Mouse (Mus musculus) ovary, adult 18-20 months (tissue): ENCODE data around the gene Gm28051.

Experiments
- DNase-seq: peaks from one replicate; pipeline ENCODE4 v3.0.0; 2022; ENCODE audit warnings: low spot score, mixed read lengths

Gm28051 gene

GRCm38 (mm10) chr12:102743036-102743588 lies 14.5 kb downstream of the Gm28051 start:
- no peak for DNase-seq

GRCm38 (mm10) chr12:102742056-102742455 lies 15.5 kb downstream of the Gm28051 start:
- no peak for DNase-seq

DNA sequence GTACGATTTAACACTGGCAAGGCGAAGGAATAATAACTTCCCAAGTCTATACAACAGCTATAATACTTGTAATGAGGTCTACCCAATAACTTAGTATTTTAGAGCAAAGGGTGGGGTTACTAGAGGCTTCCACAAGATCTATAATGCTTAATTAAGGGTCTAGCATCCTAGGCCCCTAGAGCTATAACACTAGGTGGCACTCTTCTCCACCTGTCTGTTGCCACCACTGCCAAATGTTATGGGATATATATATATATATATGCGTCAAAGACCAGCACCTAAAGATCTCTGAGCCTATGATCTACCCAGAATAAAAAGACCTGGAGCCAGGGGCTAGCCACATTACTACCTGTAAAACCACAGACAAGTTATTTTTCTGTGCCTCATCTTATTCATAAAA lies 17.3 kb downstream of the Gm28051 start:
- no peak for DNase-seq

- DNase-seq: no peak
These were observed 18.5 kb downstream of the Gm28051 start for GRCm38 (mm10) chr12:102739096-102739495.

DNA sequence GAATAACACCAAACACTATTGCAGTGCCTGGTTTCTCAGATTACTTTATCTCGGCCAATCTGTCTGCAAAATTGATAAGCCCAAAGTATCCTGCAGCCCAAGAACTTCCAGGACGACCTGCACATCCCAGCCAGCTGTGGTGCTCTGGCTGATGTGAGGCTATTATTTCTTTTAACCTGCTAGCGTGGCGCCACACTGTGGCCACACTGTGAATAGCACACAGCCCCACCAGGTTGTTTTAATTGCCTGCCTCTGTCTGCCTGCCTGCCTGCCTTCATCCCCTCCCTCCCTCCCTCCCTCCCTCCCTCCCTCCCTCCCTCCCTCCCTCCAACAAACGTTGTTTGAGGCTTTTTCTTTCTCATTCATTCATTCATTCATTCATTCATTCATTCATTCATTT lies 24.2 kb downstream of the Gm28051 start:
- no peak for DNase-seq

DNA sequence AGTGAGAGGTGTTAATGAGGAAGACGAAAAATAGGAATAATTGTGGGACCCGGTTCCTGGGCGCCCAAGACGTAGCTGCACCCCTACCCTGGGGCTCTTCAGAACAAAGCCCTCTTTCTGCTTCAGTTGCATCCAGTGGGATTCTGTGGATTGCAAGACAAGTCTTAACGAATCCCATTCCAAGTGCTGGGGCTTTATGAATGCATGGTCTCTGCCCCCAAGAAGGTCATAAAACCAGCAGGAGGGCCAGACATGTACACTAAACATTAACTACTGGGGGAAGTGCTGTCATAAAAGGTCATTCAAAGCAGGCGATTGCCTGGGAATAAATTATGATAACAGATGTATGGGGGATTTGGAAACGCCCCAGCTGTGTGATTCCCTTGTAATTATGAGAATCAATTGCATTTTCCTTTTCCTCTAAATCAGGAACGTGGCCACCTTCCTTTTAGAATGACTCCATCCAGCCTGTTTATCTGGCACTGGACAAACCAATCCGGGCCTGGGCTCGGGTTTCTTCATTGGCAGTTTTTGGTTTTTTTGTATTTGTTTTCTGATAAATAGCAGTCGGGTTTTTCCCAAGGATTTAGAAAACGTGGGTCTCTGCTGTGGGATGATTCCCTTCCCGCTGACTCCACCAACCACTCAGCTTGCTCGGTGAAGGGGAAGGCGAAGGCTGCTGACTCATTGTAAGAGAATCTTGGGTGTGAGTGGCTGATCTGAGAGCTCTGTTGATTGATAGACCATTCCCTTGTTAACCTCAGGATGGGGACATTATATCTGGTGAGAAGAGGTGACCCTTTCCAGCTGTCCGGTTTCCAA lies 26.6 kb downstream of the Gm28051 start:
- DNase-seq: no peak

DNA sequence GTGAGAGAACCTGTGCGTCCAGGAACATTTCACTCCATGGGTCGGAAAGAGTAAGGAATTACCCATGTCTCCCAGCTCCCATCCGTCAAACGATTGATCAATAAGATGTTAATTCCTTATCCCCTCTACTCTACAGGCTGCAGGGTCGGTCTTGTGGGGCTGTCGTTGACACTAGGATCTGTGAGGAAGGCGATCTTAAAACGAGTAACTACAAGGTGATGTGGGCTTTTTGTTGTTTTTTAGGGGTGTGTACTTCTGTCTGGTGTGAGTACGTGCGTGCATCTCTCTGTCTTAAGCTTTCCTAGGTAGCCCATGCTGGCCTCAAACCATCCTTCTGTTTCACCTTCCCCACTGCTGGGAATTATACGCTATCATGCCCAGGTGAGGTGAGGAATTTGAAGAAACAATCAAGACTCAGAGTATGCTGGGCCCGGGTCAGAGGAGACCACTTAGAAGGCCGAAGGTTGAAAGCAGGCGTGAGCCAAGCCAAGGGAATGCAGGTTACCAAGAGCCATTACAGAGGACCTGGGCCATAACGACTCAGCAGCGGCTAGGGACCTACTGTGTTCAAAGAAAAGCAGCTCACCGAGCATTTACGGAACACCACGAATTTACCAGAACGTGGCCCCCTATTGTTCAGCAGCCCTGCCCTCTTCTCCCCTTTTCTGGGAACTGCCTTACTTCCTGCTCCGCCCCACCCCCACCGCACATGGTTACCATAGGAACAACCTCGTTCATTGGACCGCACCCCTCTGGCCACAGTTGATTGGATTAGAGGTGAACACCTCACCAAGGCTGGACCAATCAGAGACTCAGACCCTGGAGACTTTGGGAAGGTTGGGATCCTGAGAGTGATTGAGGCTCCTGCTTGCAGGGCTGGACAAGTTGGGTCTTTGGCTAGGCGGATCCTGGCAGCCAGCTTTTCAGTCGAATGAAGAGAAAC lies 27.4 kb downstream of the Gm28051 start:
- peak; percentile 58 for DNase-seq

GRCm38 (mm10) chr12:102725761-102726175 lies 31.8 kb downstream of the Gm28051 start:
- DNase-seq: no peak

DNA sequence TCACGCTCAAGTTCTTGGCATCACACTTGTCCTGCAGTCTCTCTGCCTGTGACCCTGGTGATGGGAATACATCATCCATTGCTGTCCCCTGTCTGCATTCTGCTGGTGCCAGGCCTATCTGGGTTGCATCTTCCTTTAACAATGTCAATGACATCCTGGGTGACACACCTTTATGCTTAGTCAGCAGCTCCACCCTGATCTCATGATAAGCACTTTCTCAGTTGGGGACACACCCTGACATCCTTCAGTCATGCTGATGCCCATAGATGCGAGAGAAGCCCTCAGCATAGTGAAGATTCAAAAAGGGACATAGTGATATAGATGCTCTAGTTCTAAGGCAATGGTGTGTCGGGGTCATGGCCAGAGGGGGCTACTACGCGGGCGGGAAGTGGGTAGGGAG lies 32.4 kb downstream of the Gm28051 start:
- no peak for DNase-seq

- no peak for DNase-seq
These were observed 33.7 kb downstream of the Gm28051 start for GRCm38 (mm10) chr12:102723861-102724260.

DNA sequence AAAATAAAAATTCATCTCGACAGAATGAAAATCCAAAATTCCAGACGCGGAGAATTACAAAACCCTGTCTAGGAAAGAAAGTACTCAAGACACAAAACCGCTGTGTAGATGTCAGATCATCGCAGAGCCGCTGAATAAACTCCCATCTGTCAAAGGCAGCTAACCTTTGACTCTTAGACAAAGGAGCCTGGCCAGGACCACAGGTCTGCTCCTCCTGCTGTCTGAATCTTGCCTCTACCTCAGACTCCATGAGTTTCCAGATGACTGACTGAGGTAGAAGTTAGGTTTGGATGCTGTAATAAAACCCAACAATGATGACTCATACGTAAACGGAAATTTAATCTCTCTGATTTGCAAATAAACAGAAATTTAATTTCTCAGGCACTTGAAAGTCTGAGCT lies 34.6 kb downstream of the Gm28051 start:
- DNase-seq: no peak

DNA sequence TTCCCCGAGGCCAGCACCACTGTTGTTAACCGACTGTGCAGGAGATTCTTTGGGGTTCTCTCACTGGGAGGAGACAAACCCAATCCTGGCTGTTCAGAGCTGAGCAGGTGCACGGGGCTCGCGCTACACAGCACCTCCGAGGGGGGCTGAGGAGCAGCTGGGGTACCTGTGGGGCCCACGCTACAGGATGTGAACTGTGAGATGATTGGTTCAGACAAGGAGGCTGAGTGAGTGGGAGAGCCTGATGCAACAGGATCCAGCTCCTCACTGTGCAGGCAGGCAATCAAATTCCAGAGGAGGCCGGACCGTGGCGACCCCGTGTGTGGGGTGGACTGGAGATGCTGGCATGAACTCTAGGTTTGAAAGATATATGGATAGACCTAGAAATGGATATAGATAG lies 35.1 kb downstream of the Gm28051 start:
- no peak for DNase-seq

DNA sequence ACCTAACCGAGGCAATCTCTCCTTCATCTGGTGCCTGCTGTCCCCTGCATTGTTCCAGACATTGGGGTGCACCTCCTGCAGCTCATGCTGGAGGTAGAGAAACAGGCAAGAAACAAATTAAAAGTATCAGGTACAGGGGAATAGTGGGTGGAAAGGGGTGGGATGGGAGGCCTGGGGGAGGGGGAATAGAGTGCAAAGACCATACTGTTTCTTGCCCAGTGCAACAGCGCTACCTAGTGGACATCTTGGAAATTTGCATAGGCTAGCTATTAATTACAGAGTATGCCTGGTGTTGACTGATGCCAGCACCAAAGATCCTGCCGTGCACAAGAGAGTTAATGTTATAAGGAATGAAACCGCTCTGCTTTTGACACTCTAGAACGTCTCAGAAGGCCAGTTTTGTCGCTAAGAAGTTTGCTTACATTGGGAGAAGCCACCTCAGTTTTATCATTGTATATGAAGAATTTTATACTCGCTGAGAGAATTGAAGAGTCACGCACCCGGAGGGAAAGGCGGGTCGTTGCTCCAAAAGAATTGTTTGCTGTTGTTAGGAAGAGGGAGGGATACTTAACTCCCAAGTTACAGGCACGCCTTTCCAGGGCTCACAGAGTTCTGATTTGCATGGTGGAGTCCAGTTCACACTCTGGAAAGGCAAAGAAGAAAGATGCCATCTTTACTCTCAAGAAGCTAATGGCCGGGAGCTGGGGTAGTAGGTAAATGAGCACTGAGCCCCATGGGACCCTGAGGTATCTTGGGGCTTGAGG lies 37.8 kb downstream of the Gm28051 start:
- DNase-seq: no peak

DNA sequence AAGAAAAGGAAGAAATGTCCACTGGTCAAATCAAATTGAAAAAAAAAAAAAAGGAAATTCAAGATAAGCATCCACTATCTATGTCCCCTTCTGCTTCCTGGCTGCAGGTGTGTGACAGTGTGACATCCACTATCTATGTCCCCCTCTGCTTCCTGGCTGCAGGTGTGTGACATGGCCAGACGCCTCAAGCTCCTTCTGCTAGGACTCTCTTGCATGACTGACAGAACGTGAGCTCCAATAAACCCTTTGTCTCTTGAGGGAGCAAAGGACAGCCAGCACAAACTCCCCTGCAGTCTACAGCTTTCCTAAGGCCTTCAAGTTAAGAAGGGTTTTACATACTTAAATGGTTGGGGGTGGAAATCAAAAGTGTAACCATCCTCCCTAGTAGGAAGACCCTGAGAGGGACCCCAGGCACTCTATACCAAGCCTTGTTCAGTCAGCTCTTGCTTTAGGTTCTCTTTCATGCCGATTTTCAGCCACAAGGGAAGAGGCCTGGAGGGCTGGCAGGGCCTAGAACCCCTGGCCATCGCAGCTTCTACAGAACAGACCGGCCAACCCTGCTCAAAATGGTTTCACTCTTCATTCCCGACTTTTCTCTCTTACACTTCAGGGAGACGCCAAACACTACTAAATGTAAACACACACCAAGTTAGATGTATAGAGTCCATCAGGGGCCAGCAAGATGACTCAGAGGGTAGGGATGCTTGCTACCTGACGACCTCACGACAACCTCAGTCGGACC lies 42.7 kb downstream of the Gm28051 start:
- no peak for DNase-seq

DNA sequence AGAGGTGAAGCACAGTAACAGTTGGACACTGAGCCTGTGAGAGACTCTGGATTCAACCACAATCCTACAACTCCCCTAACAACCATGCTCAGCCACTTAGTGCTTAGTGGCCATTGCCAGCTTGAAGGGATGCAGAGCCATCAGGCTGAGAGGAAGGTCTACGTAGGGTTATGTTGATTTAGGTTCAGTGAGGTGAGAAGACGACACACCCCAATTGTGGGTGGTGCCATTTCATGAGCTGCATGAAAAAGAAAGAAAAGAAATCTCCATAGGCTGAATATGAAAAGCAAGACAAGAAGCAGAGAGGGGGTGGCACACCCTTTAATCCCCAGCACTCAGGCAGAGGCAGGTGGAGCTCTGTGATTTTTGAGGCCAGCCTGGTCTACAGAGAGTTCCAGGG lies 43.4 kb downstream of the Gm28051 start:
- no peak for DNase-seq

DNA sequence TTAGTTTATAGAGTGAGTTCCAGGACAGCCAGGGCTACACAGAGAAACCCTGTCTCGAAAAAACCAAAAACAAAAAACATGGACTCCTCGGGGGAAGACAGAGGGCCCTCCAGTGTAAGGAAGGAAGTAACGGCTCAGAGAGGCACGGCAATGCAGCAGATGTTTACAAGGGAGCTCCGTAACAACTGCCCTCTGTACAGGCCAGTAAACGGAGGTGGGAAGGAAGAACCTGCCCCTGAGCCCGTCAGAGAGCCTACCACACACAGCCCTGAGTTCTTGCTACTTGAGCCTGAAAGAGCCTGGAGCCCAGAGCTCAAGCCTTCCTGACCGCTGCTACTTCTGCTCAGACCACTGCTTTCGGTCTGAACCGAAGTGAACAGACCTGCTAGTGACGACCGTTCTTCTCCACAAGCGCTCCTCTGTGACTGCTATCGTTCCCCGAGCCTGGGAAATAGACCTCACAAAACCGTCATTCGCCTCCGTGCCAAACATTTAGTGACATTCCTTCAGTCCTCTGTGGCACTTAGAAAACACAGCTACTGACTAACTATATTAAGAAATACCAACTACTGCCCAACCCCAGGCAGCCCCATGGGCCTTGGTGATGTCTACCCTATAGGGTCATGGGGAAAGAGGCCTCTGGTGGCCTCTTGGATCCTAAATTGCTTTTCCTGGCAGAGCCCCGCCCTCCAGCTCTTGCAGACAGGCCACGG lies 44.3 kb downstream of the Gm28051 start:
- no peak for DNase-seq

GRCm38 (mm10) chr12:102710851-102711375 lies 46.7 kb downstream of the Gm28051 start:
- no peak for DNase-seq

DNA sequence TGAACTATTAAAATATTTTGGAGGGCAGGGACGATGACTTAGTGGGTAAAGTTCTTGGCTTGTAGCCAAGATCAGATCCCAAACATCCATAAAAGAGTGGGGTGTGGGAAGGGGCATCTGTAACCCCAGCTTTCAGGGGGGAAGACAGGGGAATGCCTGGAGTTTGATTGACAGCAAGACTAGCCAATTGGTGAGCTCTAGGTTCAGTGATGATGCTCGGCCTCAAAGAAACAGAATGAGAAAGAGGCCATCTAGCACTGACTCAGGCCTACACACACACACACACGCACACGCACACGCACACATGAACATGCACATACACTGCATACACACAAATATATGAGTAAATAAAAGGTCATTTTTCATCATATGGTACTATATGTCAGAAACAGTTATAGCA lies 47.7 kb downstream of the Gm28051 start:
- DNase-seq: no peak

DNA sequence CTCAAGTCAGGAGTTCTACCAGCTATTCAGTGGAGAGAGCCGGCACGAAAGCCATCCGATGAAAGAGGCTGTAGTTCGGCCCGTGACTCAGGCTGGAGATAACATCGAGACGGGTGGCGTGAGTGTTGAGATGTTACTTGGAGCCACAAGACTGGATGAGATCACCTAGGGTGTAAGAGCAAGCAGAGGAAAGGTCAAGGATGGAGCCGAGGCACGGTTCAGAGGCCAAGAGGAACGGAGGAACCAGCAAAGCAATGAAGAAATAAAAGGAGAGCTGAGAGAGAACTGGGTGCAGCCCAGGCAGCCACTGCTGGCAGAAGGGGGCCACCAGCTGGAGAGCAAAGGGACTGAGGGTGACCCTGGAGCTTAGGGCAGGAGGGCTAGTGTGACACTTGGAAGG lies 49.3 kb downstream of the Gm28051 start:
- no peak for DNase-seq

- DNase-seq: no peak
These were observed 50.6 kb downstream of the Gm28051 start for GRCm38 (mm10) chr12:102706833-102707463.
